Mouse (Mus musculus) left cerebral cortex, postnatal 25 days (tissue): ENCODE data around the gene Trip6. TPM values are rescaled to one million over a fixed set of nuclear protein-coding genes. Genes with fewer than 3 reads are reported as not detected.

Experiments used
- DNase-seq, 2 experiments: peaks; one replicate each; pipeline ENCODE4 v3.0.0; 2022; ENCODE audit warnings: low spot score in 2 of 2, mixed read lengths in 1 of 2
- intact Hi-C: fragments of 180-260 bp; cut with DNase I; formaldehyde crosslinking; loops from one replicate; pipeline ENCODE4 v1.15.1; 2025
- total RNA-seq, 2 experiments: library from RNA; stranded (reverse); gene quantifications; 2 replicates each; pipeline ENCODE4 v1.2.3; 2021

The Trip6 gene
- total RNA-seq, 2 experiments from 2014 or later, result 4.3 to 5.9 TPM

DNA sequence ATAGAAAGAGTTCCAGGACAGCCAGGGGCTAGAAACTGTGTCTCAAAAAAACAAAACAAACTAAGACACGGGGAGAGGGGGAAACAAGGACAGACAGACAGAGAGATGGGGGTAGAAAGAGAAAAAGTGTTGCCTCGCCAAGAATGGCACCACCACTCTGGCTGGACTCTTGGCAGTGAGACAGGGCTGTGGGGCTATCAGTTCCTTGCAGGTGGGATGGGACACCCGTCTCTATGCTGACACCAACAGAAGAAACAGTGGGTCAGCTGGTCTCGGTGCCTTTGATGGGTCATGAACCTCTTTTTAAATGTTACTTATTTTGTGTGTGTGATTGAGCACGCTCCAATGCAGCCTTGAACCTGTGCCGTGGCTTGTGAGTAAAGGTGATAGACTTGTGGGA lies 26.0 kb upstream of the Trip6 start:
- DNase-seq, result no peak
- intact Hi-C loops, result loop anchor here (10.0 kb wide), 1 partner anchor 435 kb away; the partner anchor contains the start of gene Ppp1r35

DNA sequence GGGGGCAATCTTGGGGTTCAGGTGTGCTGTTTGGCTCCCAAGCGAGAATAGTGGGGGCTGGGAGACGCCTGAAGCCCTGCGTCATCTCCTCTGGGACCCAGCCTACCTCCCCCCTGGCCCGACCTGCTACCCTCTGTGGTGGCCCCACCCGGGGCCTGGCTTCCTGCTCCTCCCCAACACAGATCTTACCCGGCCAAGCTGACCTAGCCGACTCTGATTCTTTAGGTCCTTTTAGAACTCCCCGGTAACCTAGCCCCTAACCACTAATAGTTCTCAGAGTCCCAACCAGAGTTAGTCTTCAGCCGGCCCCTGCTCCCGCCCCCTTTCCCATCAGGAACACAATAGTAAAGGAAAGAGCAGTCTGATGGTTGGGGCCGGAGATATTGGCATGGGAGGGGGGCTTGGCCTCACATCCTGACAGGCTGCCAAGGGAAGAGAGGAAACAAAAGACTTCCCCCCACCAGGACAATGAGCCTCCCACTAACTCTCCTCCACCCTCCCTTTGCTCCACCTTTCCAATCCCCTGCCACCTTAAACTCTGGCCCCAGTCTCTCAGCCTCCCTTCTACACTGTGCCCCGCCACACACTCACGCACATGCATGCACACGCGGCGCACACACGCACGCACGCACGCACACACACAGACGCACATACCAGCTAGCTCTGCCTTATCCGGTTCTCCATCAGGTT lies 25.2 kb upstream of the Trip6 start:
- peak in 1 of 2 experiments; percentile 15 for DNase-seq
- intact Hi-C loops, result no loop called here

DNA sequence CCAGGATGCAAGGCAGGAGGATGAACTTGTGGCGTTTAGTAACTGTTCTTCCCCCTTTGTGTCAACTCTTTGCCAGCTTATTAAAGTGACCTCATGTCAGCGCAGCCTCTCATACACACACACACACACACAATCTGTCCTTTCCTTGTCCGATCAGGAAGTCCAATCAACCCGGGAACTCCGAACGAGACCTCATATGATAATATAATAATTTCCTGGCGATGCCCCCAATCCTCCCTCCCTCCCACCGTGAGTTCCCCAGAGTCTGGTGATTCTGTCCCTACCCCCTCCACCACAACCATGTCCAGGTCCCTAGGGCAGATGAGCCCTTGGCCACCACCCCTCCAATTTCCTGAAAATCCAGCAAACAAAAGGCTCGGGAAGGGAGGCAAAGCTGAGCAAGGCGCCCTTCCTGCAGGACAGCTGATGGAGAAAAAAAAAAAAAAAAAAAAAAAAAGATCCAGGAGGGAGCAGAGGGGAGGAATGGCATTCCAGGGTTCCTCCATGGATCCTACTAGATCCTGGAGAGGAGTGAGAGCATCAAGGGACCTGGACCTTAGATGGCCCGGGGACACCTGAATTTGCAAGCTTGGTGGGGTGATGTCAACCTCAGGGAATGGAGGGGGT lies 24.6 kb upstream of the Trip6 start:
- no peak for DNase-seq
- intact Hi-C loops, result no loop called here

DNA sequence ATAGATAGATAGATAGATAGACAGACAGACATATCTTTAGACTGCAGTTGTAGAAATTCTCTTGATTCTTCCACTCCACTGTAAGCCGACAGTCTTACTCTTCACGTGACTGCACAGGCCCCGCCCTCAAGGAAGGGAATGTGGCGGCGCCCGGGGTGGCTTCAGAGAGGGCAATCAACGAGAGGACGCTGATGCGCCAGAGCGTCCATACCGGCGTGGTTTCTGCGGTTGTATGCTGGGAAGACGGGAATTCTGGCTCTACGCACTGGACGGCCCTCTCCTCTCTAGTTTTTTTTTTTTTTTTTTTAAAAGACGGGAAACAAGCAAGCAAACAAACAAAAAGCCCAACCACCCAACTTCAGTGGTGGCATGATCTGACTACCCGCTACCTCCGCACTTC lies 24.1 kb upstream of the Trip6 start:
- DNase-seq, result peak; percentile 89 to 95
- intact Hi-C loops, result no loop called here

DNA sequence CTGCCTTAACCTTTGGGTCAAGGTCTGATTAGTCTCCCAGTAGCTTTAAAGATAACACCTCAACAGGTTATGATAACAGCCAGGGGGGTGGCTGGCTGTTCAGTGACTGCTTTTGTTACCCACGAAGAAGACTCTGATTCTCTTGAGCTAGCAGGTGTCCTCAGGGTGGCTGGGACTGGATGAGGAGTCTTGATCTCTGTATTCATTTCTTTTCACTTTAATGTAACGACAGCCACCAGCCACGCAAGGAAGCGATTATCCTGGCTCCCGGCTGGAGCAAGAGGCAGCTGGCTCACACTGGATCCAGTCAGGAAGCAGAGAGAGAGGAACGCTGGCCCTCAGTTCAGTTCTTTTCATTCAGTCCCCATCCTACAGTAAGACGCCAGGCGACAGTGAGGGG lies 23.0 kb upstream of the Trip6 start:
- DNase-seq, result no peak
- intact Hi-C loops, result no loop called here

DNA sequence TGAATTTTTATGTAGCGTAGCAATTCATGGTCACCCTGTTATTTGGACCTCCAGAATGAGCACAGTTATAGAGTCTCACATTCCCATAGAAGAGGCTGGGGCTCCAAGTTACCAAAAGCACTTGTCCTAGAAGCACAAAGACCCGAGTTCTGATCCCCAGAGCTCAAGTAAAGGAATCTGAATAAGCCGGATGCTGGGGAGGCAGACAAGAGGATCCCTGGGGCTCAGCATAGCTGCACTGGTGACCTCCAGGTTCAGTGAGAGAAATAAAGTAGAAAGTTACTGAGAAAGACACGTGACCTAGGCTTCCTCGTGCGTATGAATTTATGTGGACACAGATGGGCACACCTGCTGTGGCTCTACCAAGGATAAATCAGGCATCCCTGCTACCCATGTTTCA lies 20.9 kb upstream of the Trip6 start:
- intact Hi-C loops, result no loop called here
- DNase-seq, result no peak

DNA sequence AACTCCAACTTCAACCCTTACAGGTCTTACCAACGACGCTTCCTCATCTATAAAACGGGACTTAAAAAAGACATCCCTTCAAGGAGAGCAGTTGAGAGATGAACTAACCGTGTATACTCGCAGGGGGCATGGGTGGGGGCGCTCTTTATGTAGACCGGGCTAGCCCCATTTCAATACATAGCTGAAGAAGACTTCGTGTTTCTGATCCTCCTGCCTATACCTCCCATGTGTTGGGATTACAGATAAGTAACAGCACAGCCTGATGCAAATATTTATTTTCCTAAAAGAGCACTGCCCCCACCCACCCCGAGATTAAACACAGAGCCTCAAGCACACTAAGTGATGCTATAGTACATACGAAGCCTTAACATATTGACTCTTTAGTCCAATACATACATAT lies 20.1 kb upstream of the Trip6 start:
- no peak for DNase-seq
- intact Hi-C loops, result no loop called here

DNA sequence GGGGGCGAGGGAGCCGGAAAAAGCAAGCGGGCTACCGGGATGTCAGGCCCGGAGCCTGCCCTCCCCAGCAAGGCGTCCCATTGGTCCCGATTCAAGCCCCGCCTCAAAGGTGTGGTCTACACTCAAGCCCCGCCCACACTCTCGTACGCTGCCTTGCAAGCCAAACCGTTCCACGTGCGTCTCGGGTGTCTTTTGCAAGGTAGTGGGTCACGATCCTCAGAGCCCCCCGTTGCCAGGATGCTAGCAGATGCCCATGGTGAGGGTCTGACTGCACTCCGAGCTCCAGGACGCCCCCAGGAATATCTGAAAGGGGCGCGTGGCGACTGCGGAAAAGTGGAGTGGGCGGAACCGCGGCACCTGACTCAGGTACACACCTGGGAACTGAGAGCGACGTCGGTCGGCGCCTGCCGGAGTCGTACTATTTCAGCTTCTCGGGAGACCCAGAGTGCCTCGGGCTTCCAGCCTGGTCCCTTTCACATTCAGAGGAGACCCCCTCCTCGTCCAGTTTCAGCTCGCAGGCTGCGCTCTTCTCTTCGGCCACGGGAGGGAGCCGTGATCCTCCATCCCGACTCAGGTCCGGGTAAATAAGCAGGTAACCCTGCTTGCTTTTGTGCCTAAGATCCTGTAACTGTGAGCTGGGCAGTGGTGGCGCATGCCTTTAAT lies 19.4 kb upstream of the Trip6 start, which contains the start of gene Slc12a9:
Gene Slc12a9 (minus strand): TSS at position 86 of the 663 bp plus-strand sequence.
- intact Hi-C loops, result loop anchor here (1.0 kb wide), 1 partner anchor 169 kb away; the partner anchor contains the start of gene Pop7
- DNase-seq, result peak; percentile 93 to 94

- intact Hi-C loops, result loop anchor here (1.0 kb wide), 1 partner anchor 169 kb away; the partner anchor contains the start of gene Pop7
- no peak for DNase-seq
Measured at GRCm38 (mm10) chr5:137332857-137333511, 18.8 kb upstream of the Trip6 start.

- intact Hi-C loops, result no loop called here
- DNase-seq, result no peak
Measured at GRCm38 (mm10) chr5:137330910-137331309, 16.7 kb upstream of the Trip6 start.

GRCm38 (mm10) chr5:137320996-137321395 lies 6.8 kb upstream of the Trip6 start:
- DNase-seq, result no peak
- intact Hi-C loops, result no loop called here

DNA sequence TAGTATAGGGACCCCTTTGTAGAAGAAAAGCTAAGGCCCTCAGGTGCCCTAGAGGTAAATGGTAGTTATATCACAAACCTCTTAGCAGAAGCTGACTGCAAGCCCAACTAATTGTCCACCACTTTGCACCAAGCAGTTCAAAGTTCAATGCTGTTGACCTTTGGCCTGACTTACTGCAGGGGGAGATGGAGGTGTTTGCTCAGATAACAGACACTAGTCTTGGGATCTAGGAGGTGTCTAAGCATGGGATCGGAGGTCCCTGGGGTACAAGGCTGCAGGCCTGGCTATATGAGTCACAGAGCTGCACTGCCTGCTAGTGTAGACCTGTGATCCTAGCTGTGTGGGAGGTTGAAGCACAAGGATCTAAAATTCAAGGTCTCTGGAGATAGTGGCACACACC lies 4.4 kb upstream of the Trip6 start:
- DNase-seq, result no peak
- intact Hi-C loops, result no loop called here

DNA sequence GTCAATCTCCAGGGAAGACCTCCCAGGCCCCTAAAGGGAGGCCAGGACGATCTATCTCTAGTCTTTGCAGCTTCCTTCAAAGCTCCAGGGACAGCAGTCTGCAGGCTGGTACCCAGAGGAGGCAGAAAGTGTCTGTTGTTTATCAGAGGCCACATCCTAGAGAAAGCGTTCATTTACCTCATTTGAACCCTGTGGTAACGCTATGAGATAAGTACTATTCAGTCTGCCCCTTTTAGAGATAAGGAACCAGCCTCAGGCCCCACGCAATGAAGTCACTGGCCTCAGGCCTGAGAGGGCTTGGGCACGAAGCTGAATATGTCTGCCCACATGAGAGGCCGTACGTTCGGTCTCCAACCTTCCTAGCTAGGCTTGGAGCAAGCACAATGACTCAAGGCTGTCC lies 3.2 kb upstream of the Trip6 start:
- intact Hi-C loops, result no loop called here
- no peak for DNase-seq

DNA sequence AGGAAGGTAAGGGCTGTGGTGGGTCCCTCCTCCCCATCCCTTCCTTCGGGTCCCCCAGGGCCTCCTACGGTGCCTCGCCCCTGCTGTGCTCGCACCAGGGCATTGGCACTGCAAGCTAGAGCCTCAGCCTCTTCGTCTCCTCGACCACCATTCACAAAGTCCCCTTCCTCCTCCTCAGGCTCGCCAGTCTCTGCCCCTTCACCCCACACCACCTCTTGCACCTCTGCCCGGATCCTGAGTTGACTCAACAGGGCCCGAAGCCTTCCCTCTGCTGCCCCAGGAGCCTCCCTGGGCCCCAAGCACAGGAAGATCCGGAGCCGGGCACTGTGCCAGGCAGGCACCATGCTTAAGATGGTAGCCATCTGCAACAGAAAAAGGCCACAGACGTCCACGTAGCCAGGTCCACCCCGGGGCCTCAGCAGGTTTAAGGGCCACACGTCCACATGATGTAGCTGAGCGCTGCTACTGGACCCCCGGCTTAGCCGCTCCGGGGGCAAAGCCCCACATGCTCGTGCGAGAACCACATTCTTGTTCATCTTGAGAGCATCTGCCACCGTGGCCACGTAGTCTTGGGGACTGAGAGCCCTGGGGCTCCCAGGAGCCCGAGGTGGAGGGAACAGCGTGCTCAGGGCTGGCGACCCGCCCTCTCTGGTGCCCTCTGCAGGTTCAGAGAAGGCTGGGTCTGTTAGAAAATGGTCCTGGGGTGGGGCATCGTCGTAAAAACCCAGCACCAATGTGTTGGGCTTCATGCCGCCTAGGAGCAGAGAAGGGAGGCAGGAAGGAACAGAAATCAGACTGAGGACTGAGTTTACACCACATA lies 1.1 kb upstream of the Trip6 start:
- no peak for DNase-seq
- intact Hi-C loops, result no loop called here

GRCm38 (mm10) chr5:137313466-137314192 lies 575 bp downstream of the Trip6 start:
- no peak for DNase-seq
- intact Hi-C loops, result no loop called here

DNA sequence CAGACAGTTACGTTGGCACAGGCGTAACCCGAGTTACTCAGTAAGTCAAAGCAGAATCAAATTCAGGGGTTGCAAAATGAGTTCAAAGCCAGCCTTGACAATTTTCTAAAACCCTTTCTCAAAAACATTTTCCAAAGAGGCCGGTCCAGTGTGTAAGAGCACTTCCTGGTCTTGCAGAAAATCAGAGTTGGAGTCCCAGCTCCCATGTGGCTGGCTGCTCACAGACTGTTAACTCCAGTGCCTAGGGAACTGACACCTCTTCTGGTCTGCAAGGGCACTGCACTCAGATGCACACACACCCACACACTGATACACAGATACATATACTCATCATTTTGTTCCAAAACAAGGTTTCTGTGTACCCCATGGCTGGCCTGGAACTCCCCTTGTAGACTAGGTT lies 5.8 kb downstream of the Trip6 start:
- intact Hi-C loops, result no loop called here

DNA sequence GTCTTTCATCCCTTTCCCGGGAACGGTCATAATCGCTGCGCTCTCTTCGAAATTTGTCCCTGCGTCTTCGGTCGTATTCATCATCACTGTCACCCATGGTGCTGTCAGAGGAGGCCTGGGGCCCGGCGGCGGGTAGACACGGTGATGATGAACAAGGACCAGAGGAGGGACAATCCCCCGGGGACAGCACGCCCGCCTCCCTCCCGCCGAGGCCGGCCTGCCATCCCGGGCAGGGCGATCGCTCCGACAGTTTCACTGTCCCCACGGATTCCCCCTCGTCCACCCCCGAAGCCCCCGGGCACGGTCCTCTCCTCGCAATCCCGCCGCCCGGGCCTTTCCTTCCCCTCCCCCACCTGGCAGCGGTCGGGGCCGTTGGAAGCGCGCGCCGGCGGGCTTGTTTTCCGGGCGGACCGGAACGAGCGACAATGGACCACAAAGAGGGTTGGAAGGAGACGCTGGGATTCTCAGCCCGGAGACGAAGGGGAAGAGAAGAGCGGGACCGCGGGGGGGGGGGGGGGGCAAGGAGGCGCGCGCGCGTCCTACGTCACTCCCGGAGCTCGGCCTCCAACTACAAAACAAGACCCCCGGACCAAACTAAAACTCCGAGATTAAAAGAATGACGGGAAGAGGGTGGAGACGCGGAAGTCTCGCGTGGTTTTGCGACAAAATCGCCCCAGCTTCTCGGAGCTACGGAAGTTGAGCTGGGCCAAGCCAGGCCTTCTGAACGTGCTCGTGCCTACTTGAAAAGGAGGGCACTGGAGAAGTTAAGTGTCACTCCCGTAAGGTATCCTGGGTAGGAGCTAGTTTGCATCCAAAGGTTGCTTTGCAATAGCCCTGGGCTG lies 6.9 kb downstream of the Trip6 start, which contains the start of gene Srrt:
Gene Srrt (minus strand): TSS at position 604 of the 842 bp plus-strand sequence.
- DNase-seq, result peak; percentile 93 to 97
- intact Hi-C loops, result loop anchor here (2.0 kb wide), 1 partner anchor 20 kb away; the partner anchor contains the start of gene Ache

More for the DNA sequence above, 5.8 kb downstream of the Trip6 start:
- no peak for DNase-seq
